Mouse (Mus musculus): ENCODE measurements around the gene Ogn.

DNA sequence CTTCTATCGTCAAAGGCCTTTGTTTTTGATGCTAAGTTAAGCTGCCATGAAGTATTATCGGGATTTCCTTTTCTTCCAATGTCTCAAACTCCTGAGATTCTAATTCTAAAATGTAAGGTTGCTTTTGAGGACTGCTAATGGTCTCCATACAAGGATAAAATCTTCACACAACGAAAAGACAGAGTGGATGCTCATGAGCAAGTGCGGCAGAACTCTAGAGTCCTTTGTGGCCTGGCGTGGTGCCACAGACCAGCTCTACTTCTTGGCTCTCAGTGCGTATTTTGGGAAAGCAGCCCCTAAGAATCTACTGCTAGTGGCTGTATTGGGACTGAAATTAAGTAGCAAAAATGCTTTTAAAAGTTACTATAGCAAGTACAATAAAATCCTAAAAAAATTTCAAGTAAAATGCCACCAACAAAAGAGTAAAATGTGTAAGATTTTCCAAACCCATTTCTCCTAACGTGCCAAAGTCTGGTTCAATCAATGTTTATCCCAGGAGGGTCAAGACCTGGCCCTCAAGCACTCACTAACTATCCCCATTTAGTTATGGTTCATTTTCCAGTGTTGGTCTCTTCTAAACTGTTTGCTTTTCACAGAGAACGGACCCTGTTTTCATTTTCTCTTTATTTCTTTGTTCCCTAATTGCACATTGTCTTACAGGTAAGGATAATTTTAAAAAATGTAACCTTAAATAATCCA is 23.4 kb upstream of the Ogn start:
- no peak for TF ChIP-seq POLR2A (IDR thresholded peaks at IDR 0.05; ENCODE audit: borderline replicate concordance, extremely low read depth, insufficient read depth, insufficient read length, poor library complexity, severe bottlenecking)
- TF ChIP-seq CTCF (IDR thresholded peaks at IDR 0.05; ENCODE audit: borderline replicate concordance, extremely low read depth, insufficient read depth, insufficient read length), result no peak
